Mouse (Mus musculus) thymus, postnatal 36 days (tissue): ENCODE measurements around the gene Cyp2b19.
"Not testable (repeated sequence)": the region's sequence is repeated elsewhere in the genome, so short reads cannot be mapped to it uniquely, and the experiment has no call there.

ENCODE experiments used
- DNase-seq, 2 experiments: peaks; one replicate each; pipeline ENCODE4 v3.0.0; 2022; ENCODE audit warnings: mixed read lengths in 2 of 2

The Cyp2b19 gene

DNA sequence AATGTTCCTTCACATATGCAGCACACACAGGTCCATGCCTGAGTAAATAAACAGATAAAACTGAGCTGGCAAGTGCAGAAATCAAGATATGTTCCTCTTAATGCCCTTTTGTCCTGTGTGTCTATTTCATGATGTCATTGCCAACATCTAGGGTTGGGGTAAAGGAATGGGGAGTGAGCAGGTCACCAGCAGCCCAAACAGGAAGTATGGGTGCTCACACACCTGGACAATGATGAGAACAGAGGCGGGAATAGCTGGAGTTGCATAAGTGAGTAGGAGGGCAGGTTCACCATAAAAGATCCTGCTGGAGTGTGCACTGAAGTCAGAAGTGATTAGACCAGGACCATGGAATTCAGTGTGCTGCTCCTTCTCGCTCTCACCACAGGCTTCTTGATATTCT, at the start of gene Cyp2b19:
Gene Cyp2b19 (plus strand): TSS at position 301 of the 400 bp plus-strand sequence.
- DNase-seq: no peak

DNA sequence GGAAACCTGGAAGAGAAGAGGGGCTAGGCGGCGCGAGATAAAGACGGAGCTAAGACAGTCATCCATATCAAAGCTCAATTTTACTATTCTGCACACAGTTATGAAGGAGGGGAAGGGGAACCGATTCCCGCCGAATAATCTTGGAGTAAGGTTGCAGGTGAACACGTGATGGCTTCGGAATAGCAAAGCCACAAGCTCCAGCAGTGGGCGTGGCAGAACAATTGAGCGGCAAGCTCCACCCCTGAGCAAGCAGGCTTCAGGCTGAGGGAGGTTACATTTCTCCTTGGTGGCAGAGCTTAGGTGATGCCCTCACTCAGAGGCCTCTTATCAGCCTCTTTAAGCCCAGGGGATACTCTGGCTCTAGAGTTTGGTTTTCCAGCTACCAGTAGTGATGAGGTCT, 45.9 kb upstream of the Cyp2b19 start:
- DNase-seq: no peak

DNA sequence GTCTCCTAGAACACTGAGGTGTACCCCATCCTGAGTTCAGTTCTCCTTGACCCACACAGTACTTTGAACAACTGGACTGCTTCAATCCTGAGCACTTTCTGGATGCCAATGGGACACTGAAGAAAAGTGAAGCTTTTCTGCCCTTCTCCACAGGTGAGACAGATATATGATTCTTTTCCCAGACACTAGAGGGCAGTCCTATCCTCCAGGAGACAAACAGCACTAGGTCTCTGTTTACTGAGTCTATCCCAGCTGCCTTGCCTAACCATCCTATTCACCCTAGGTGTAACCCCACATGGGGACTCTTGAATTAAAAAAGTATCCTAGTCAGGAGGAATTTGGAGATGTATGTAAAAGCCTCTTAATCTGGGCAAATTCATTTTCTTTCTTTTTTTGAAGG, 18.0 kb upstream of the Cyp2b19 start:
- DNase-seq: no peak

DNA sequence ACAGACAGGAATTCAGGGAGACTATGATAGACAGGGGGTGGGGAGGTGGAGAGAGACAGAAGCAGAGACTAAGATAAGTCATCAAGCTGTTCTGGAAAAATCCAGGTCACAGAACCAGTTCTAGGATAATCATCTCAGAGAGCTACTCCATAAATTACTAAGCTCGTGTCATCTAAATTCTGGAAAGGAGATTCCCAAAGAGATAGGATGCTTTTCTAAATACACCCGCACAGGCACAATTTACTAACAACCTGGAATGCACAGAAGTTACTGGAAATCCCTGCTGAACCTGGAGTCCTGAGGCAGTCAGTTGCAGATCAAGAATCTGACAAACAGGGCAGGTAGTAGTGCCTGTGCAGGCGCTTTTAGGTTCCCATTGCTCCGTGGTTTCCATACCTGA, 13.0 kb upstream of the Cyp2b19 start:
- no peak for DNase-seq

DNA sequence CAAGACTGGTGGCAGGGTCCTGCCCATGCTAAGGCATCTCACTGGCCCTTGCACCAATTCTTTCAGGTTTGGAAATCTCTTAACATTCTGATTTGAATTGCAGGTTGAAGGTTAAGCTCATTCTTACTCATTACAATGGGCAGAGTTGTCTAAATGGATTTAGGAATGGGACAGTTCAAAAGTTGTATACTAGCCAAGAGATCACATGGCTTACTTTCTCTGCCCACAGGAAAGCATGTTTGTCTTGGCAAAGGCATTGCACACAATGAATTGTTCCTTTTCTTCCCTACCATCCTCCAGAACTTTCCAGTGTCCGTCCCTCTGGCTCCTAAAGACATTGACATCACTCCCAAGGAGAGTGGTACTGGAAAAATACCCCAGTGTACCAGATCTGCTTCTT, 11.5 kb upstream of the Cyp2b19 start:
- DNase-seq: no peak

DNA sequence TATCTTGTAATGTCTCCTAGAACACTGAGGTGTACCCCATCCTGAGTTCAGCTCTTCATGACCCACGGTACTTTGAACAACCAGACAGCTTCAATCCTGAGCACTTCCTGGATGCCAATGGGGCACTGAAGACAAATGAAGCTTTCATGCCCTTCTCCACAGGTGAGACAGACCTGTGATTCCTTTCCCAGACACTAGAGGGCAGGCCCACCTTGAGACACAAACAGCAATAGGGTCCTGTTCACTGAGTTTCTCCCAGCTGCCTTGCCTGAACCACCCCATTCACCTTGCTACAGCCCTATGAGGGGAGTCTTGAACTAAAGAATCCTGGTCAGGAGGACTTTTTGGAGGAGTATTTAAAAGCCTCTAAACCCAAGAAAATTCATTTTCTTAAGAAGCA, 10.1 kb downstream of the Cyp2b19 start:
- DNase-seq: no peak

DNA sequence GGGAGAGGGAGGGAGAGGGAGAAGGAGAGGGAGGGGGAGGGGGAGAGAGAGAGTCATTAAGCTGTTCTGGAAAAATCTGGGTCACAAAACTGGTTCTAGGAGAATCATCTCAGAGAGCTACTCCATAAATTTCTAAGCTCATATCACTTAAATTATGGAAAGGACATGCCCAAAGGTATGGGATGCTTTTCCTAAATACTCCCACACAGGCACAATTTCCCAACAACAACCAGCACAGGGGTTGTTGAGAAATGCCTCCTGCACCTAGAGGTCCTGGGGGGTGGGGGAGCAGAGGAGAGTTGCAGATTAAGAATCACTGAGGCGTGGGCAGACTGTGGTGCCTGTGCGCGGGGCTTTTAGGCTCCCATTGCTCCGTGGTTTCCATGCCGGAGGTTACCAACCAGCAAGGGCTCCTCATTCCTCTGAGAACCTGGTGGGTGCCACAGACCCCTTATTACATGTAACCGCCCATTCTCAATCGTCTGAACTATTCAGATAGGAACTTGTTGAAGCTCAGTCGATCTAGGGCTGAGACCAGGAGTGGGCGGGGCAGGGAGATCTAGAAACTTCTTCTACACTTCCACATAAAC, 13.0 kb downstream of the Cyp2b19 start:
- DNase-seq: no peak

DNA sequence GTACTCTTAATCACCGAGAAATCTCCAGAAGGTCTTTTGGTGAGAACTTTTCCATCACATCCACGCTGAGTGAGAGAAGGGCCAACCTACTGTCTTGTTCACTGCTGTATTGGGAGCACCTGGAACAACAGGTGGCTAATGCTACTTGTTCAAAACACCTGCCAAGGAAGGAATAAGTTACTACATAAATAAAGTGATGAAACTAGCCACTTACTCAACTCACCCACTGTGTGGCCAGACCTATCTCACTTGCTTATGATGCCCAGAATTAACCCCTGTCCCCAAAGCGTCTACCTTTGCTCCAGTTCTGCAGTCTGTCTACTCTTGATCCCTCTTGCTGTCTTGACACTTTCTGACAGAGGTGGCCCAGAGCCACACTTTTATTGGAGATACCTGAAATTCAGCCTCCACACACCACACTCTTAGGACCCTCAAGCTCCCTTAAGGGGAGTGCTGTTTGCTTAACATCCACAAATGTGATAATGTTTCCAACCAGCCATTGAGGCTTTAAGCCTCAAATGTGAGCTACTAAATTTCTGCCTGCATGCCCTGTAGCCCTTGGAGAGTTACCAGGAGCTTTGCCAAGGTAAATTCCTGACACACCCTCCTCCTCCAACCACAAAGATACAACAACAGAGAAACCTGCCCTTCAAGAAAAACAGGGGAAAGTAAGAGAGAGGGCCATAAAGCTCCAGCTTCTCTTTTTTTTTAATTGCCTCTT, 16.1 kb downstream of the Cyp2b19 start:
- DNase-seq: no peak

DNA sequence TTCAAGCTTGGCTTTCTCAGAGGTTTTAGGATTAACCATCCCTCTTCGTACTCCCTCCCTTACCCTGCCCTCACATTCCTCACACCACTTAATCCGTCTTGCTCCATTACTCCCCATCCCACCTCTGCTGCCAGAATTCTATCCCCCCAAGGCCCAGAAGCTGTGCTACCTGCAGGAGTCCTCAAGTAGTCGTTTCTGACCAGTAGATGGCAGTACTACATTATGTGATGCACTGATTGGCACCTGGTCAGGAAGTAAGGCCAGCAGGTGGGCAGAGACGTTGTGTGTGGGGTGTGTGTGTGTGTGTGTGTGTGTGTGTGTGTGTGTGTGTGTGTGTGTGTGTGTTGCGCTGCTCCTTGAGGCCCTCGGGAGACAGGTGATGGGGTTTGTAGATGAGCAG, 18.9 kb downstream of the Cyp2b19 start:
- DNase-seq: no peak

DNA sequence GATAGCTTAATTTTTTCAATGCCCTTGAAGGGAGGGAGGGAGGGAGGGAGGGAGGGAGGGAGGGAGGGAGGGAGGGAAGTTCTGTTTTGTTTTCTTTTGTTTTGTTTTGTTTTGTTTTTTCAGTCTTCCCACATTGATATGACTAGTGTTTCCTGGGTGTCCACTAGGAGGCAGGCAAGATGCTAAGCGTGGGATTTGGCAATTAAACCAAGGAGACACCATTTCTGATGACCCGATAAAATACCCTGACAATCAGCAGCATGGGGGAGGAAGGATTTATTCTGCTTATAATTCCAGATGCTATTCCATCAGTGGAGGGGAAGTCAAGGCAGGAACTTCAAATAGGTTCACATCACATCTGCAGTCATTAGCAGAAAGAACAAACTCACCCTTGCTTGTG, 20.9 kb downstream of the Cyp2b19 start:
- DNase-seq: no peak

DNA sequence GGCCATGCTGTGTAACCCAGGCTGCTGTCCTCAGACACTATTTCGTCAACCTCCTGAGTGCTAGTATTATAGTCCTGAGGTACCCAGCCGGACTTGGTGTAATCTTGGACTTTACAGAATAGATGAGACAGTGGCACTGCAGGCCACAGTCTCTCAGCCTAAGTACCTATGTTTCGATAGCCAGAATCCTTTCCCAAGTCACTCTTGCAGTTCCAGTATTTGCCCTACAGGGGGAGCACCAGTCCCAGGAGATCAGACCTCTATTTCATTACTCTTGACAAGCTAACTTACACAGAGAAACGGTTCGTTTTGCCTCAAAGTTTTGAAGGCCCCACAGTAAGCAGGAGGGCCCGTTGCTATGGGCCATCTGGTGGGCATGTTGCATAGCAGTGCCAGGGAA, 21.5 kb downstream of the Cyp2b19 start:
- DNase-seq: no peak

DNA sequence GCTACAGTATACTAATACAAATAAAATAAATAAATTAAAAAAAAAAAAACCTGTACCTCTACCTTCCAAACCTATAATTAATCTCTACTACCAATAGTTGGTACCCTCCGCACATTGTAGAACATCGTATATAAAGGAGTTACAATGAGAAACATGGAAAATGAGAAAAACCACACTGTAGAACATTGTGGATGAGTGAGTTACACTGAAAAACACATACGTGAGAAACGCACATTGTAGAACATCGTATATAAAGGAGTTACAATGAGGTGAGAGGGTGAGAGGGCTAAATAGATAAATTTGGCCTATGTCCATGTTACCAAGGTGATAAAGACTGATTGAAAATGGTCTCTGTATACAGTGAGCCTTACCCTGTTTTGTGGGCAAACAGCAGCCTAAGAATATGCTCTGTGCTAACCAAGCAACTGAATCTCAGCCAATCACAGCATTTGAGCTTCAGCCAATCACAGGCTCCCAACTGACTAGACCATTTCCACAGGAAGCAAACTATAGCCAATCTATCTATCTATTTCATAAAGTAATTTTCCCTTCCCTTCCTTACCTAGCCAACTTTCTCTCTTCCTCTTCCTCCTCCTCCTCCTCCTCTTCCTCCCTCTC, 23.0 kb downstream of the Cyp2b19 start:
- DNase-seq: no peak

DNA sequence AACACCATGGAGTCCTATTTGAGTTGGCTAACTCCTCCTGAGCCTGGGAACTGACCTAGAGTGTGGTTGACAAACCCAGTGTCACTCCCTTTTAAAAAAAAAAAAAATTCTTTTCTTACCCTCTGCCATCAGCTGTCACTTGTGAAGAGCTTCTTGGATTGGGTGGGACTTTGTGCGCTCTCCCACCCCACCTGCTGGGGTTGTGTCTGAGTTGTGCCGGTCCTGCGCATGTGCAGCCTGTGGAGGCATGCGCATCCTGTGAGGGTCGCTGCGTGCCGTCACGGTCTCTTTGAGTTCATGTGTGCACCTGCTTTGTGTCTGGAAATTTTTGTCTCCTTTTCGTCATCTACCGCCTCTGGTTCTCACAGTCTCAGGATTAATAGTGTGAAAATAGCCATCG, 23.6 kb downstream of the Cyp2b19 start:
- DNase-seq: no peak

DNA sequence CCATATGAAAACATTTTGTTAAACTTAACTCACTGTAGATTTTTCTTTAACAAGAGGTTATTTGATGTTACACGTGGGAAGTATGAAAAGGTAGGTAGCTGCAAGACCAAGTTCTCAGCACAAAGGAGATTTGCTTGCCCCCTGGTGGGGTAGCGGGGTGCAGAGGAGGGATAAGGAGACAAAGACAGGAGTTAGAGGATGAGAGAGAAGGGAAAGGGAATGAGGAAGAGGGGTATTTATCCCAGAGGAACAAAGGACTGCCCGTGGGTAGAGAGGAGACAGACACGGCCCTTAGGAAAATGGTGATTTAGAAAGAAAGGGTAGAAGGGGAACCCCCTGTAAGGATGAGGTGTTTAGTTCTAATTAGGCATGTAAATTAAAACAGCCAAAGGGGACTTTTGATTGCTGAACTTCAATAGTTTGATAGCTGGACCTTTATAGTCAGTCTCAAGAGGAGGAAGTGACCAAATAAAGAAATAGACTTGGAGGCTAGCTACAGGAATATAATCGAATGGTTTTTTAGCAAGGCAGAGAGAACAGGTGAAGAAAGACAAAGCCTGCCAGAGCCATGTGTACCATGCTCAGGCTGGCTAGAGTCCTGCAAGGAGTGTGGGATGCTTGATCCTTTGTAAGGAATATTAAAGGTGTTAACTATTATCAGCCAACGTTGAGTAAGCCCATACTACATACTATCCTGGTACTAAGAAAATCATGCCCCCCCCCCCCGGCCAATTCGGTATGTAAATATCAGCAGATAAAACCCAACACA, 24.2 kb downstream of the Cyp2b19 start:
- no peak for DNase-seq

DNA sequence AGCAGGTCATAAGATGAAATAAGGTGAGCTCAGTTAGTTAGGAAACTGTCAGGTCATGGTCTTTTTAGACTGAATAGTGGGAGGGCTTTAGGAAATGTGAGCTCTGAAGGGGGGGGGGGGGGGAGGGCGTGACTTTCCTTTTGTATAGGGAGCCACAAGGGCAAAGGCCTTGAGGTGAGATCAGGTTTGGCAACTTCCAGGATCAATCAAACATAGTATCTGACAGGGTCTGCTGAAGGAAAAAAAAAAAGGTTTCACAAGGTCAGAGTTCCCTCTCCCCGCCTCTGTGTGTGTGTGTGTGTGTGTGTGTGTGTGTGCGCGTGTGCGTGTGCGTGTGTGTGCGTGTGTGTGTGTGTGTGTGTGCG, 24.8 kb downstream of the Cyp2b19 start:
- no peak for DNase-seq

DNA sequence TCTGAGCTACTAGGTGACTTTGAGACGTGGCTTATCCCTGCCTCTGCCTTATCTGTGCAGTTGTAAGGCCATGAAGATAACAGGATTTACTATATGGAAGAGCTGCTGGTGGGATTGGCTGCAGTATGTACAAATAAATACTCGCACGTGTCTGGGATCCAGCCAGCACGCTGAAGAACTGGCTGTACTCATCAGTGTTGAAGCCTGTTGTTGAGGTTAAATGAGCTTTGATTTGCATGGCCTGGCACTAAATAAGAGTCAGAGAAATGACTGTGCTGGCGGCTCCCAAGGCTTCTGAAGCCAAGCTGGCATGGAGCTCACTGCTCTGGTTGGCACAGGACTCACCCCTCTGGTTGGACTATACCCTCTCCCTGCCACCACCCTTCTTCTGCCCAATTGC, 26.2 kb downstream of the Cyp2b19 start:
- no peak for DNase-seq

DNA sequence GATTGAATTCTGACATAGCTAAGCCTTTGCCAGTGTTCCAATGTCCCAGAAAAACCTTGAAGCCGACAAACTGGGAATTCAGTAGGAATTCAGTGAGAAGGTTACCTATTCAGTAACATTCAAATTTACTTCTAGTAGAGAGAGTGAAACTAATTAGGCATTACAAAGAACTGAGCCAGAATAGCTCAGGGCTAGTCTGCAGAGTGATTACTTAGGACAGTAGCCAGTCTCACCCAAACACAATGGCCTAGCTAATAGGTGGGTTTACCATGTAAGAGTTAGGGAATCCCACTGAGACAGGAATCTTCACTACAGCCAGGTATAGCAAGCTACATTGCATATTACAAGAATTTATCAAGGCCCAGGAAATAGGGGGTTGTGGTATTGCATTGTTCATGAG, 29.1 kb downstream of the Cyp2b19 start:
- not testable (repeated sequence) for DNase-seq

DNA sequence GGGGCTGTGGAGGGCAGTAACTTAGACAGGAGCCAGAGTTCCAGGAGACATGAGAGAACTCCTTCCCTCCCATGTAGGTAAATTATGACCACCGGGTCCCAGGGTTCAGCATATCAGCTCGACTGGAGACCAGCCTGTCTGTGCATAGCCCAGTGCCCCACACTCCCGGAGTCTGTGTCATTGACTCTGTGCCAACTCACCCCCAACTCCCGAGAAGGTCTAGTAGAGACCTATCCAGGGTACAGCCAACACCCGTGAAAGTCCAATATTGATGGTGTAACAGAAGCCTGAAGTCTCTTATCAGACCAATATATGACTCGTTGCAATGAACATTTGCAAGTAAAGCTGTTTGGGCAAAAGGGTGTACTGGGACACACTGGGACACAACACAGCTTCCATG, 33.0 kb downstream of the Cyp2b19 start:
- DNase-seq: no peak

DNA sequence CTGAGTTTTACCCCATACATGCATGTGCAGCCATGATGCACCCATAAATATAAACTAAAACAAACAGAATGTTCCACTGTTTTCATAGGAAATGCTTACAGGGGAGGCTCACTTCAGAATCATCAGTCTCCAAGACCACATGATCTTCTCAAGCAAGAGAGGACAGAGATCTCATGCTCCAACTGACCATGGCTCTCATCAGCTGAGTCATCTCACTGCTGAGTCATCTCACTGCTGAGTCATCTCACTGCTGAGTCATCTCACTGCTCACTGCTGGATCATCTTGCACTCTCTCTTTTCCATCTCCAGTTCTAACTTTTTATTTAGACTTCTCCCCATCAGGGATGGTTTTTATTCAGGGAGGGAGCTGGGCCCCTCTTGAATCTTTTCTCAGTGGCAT, 43.2 kb downstream of the Cyp2b19 start:
- no peak for DNase-seq

DNA sequence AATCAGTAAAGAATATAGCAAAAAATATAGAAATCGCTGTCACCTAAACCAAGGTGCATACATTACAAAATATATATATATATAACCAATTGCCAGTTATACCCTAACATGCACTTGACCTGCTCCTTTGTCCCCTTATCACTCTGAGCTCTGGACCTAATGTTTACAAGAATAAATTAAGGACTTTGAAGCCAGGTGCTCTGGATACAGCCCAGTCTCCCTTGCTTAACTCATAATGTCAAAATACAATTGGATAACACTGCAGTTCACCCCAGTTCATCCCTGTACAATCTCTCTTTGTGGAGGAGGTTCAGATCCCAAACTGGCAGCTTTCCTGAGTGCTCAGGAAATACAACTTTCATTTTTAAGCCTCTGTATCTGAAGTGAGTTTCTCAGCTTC, 44.1 kb downstream of the Cyp2b19 start:
- DNase-seq: no peak

DNA sequence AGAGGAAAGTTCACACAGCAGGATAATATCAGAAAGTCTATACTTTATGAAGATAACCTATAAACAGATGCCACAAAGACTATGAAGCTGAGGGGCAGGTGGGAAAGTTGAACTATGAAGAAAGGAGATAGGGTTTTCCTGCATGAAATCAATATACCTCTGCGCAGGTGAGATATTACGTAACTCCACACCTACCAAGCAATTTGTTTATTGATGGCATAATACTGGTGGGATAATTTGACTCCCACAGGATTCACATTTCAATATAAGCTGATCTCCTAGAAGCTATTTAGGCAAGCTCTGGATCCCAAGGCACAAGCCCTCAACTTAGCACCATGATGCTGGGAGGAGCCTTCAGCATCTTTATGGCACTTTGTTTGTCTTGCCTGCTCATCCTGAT, 51.6 kb downstream of the Cyp2b19 start, which contains the start of gene Cyp2g1:
Gene Cyp2g1 (plus strand): TSS at position 301 of the 400 bp plus-strand sequence.
- no peak for DNase-seq
